Mouse (Mus musculus): ENCODE measurements around the gene Ctsd.

DNA sequence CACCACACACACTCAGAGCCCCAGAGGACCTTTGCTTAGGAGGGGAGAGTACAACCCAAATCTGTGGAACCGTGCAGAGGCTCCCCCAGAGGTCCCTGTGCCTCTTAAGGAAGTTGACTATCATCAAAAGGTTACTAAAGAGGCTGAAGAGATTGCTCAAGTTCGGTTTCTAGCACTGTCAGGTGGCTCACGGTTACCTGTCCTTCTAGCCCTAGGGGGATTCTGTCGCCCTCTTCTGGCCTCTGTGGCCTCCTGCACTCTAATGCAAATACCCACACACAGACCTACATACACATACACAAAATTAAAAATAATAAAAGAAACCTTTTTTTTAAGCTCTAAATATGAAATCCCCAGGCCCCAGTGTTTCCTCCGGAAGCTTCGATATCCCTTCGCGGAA is 30.8 kb upstream of the Ctsd start:
- TF ChIP-seq CTCF (IDR thresholded peaks at IDR 0.05; ENCODE audit: extremely low read depth, insufficient read length, insufficient replicate concordance, low read depth, low read length), result no peak
- no peak for TF ChIP-seq POLR2A (IDR thresholded peaks at IDR 0.05; ENCODE audit: low read depth, low read length)

All from small intestine, adult 2 months (tissue).